Mouse (Mus musculus) cerebral cortex, adult 2 months (tissue): ENCODE results near the gene 9330182L06Rik.

ENCODE experiments used
- WGBS: fragments of 180-500 bp; shearing (Covaris S2); methylation state at CpG from one replicate; pipeline ENCODE4 v1.1.7; 2018; 5-methylcytosine and 5-hydroxymethylcytosine counted together

9330182L06Rik gene

DNA sequence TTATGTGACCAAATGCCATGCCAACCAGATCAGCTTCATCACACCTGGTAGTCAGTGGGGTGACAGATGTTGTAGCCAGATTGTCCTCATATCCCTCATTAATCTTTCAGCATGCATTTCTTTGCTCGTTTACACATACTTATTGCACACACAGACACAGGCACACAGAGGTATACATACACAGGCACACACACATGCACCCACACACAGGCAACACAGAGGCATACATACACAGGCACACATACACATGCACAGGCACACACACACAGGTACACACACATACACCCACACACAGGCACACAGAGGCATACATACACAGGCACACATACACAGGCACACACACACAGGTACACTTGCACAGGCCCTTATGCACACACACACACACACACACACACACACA lies 99.0 kb downstream of the 9330182L06Rik start:
- WGBS, result 58% methylated on average over 1 of the region's 1 CpGs

DNA sequence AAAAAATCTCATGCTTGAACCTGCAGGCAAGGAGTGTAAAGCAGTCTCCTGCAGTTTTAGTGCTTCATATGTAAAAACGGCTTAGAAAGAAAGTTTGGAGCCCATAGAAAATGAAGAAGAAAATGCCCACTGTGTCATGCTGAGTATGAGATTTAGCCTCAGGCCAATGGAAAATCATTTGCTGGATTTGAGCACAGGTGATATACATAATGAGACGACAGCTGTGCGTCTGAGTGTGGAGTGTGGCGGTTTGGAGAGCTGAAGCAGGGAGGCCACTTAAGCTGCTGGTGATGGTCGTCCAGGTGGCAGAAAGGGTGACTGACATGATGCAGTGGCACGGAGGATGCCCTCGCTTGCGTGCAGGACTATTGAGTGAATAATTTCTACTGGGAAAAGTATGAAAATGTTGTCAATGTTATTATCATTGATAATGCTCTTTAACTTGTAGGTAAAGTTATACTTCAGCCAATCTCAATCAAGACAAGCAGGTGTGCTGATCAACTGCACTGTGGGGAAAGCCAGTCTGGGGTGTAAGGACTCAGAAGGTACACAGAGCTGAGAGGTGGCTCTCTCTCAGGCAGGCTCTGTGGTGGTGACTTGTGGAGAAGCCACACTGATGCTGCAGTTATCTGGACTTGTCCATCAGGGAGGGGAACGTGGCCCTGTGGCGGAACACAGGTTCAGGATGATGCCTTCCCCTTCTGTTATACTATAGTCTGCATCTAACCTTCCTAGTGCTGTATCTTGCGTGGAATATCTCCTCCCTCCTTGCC lies 102.2 kb downstream of the 9330182L06Rik start:
- 76% methylated on average over 11 of the region's 11 CpGs for WGBS

- 65% methylated on average over 3 of the region's 3 CpGs for WGBS
These were observed 105.2 kb downstream of the 9330182L06Rik start for GRCm38 (mm10) chr5:9371127-9371526.

GRCm38 (mm10) chr5:9373341-9373740 lies 107.4 kb downstream of the 9330182L06Rik start:
- 48% methylated on average over 4 of the region's 4 CpGs for WGBS

- 79% methylated on average over 7 of the region's 7 CpGs for WGBS
These were observed 124.0 kb downstream of the 9330182L06Rik start for GRCm38 (mm10) chr5:9389968-9390367.

DNA sequence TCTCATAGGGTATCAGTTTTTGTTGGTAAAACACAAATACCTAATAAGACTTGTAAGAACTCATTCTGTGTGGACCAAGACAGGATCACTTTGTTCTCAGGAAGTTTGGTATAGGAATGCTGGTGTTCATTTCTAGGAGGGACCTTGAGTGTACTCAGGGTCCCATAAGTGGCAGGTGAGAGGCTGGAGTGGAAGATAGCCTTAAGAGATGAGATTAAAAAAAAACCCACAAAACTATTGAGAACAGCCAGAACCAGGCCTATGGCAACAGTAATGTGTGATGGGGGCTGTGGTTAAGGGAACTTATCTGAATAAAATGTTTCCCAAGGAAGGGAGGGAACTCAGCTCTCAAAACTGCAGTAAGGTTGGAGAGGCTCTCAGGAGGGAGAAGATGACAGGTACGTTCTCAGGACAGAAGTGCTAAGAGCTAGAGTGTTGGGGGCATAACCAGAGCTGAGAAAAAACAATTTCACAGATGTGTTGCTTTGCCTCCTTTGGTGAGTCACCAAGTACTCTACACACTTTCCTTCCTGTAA lies 126.0 kb downstream of the 9330182L06Rik start:
- 78% methylated on average over 1 of the region's 1 CpGs for WGBS

- WGBS, result 84% methylated on average over 7 of the region's 7 CpGs
These were observed 151.2 kb downstream of the 9330182L06Rik start for GRCm38 (mm10) chr5:9417098-9417497.

DNA sequence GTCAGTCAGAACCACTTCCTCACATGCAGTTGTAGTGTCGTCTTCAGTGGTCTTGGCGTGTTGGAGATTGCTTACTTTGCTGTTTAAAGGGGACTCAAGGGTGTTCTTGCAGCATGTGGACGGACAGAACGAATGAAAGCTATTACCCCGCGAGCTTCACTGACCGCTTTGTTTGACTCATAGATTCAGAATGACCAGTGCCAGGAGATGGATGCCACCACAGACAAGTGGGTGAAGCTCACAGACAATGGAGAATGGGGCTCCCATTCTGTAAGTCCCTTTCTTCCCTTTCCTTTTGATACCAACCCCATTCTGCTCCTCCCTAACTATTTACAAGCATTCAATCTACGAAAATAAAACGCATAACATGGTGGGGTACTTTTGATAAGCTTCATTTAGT lies 151.9 kb downstream of the 9330182L06Rik start:
- 82% methylated on average over 9 of the region's 9 CpGs for WGBS

DNA sequence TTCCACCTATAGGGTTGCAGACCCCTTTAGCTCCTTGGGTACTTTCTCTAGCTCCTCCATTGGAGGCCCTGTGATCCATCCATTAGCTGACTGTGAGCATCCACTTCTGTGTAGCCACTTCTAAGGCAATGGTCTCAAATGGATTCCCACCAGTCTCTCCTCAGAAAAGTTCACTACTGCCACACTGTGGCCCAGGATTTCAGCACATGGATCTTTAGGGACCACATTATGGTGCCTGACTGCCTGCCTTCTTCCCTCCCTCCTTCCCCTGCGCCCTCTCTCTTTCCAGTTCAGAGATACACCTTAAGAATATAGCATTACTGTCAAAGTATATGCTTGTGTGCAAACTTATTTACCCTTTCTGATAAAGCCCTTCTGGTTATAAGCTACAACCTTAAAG lies 154.0 kb downstream of the 9330182L06Rik start:
- 73% methylated on average over 1 of the region's 1 CpGs for WGBS

- WGBS, result 44% methylated on average over 2 of the region's 2 CpGs
These were observed 158.5 kb downstream of the 9330182L06Rik start for GRCm38 (mm10) chr5:9424464-9424863.

- 39% methylated on average over 2 of the region's 2 CpGs for WGBS
These were observed 161.2 kb downstream of the 9330182L06Rik start for GRCm38 (mm10) chr5:9427165-9427564.

GRCm38 (mm10) chr5:9427581-9428241 lies 161.8 kb downstream of the 9330182L06Rik start:
- 46% methylated on average over 10 of the region's 10 CpGs for WGBS

DNA sequence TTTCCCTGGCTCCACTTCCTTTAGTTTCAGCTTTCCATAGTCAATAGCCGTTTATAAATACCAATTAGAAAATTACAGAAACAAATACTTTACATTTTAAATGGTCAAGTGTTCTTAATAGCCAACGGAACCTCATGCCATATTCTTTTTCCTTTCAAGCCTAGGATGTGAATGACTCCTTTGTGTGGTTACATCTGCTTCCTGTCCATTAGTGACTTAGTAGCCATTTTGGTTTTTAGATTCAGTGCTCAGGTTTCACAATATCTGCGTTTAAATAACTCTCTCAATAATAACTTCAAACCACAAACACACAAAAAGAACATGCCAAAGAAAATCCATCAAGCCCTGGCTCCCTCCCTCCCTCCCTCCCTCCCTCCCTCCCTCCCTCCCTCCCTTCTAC lies 162.8 kb downstream of the 9330182L06Rik start:
- WGBS, result 68% methylated on average over 3 of the region's 3 CpGs

- WGBS, result 43% methylated on average over 1 of the region's 1 CpGs
These were observed 180.2 kb downstream of the 9330182L06Rik start for GRCm38 (mm10) chr5:9446146-9446545.

DNA sequence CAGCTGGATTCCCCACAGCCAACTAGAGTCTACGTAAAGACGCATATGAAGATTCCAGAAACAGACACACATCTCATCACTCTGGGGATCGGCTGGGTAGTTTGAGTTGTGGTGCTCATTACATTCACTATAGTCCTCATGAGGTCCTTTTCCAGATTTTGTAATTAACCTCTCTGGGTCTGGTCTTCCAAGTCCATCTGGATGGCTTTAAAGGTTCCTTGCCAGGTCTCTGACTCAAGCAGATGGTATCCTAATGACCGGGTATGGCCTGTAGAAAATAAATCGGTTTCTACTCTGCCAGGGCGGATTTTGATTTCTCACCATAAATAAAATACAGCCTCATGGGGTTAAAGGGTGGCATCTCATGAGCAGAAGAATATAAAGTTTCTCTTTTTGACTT lies 183.0 kb downstream of the 9330182L06Rik start:
- 80% methylated on average over 6 of the region's 6 CpGs for WGBS

GRCm38 (mm10) chr5:9449570-9449969 lies 183.7 kb downstream of the 9330182L06Rik start:
- 43% methylated on average over 5 of the region's 5 CpGs for WGBS

DNA sequence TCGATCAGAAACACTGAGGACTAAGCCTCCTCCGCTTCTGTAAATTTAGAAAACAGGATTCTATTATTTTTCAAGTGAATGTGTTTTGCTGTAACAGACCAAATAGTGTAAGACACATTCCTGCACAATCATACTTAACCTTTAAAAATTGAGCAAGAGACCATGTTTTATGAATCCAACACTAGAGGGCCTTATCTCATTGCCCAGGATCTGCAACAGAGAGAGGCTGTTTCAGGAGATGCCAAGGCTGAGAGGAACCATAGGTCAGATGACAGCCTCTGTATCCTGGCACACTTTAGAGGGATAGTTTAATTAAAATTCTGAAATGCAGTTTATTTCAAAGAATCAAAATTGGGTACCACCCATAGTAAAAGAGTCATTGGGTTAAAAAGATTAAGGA lies 187.4 kb downstream of the 9330182L06Rik start:
- WGBS, result 85% methylated on average over 2 of the region's 2 CpGs

DNA sequence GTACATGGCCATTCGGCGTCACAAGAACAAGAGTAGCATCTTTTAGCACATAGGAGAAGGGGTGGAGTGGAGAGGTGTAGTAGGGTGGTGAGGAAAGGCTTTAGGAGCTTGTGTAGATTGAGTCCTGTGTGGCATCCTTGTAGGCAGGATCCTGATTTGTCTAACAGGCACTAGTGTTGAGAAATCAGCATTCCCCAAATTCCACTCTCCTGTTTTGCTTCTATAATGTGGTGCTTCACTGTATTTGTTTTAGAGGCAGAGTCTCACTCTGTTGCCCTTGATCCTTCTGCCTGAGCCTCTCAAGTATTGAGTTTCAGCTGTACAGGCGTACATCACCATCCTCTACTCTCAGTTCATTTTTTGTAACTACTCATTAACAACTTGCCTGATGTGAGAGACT lies 211.7 kb downstream of the 9330182L06Rik start:
- 83% methylated on average over 3 of the region's 3 CpGs for WGBS

DNA sequence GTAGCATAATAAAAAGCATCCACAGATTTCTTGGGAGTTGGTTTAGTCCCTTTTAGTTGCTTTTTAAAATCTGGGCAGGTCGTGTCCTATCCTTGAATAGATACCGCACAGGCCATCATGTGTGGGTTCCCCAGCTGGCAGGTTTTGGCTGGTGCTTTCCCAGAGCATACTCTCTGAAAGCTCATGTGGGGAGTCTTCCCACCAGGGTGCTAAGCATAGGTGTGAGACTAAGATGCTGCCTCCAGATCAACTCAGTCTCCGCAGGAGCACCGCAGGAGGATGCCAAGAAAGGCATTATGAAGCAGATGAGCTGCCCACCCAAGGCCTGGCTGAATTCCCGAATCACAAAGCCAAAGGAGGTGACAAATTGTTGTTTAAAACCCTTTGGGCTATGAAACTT lies 229.5 kb downstream of the 9330182L06Rik start:
- WGBS, result 11% methylated on average over 5 of the region's 5 CpGs

DNA sequence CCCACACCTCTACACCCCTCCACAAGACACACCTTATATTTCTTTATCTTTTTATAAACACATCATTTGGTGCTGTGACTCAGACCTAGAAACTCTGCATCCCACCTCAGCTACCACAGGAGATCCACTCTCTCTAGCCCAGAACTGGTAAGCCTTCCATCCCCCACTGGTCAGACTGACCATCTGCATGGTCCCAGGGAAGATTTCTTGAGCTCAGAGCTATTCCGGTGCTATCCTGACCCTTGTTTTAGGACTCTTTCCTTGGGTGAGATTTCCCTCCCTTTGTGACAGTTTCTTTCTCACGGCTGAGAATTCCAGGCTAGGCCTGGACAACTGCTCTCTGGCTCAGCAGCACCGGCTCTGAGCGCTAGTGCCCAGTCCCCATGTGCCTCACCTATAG lies 231.3 kb downstream of the 9330182L06Rik start:
- WGBS, result 68% methylated on average over 4 of the region's 4 CpGs

DNA sequence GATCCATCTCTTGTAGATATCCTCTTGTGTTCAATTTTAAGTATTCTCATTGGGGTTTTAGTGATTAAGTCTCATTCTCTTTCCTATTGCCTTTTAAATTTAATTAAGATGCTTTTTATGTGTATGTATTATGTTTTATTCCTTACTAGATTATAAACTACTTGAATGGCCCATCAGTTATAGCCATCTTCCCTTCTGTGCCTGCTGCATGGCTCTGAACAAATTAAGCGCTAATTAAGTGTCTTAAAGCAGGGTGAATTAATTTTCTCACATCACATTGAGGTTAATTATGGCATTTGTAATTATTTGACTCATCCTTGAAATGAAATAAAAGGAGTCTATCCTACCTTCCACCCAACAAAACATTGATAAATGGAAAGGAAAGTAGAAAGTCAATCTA lies 245.1 kb downstream of the 9330182L06Rik start:
- 87% methylated on average over 1 of the region's 1 CpGs for WGBS

DNA sequence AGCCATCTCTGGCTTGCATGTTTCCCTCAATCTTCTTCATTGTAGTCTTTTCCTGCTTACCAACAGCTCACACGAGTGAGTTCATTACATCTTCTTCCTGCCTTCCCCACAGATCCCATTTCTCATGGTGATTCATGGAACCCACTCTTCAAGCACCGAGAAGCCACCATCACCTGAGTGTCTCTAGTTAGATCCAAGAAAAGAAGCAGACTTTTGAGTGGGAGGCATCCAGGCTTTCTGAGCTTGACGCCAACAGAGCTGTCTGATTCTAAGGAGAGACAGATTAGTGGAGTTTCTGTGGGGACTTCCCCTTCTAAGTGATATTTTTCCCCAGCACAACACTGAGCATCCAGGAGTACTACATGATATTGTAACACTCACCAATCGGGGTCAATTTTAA lies 259.6 kb downstream of the 9330182L06Rik start:
- 41% methylated on average over 4 of the region's 4 CpGs for WGBS
